Mouse (Mus musculus): ENCODE measurements around the gene Eif5. TPM values are rescaled to one million over a fixed set of nuclear protein-coding genes. Genes with fewer than 3 reads are reported as not detected.
"Not testable (repeated sequence)": the region's sequence is repeated elsewhere in the genome, so short reads cannot be mapped to it uniquely, and the experiment has no call there.

Gene Eif5
- total RNA-seq, 2 experiments from 2014 or later = 265 to 276 TPM

- DNase-seq (ENCODE audit: extremely low spot score in 1 of 2, low spot score in 2 of 2) = no peak
- intact Hi-C loops (cut with DNase I) = no loop called here
Observed at GRCm38 (mm10) chr12:111519821-111520220, 18.0 kb upstream of the Eif5 start.

- intact Hi-C loops (cut with DNase I) = no loop called here
- DNase-seq (ENCODE audit: extremely low spot score in 1 of 2, low spot score in 2 of 2) = no peak
Observed at GRCm38 (mm10) chr12:111520994-111521393, 16.8 kb upstream of the Eif5 start.

- intact Hi-C loops (cut with DNase I) = no loop called here
- no peak for DNase-seq (ENCODE audit: extremely low spot score in 1 of 2, low spot score in 2 of 2)
Observed at GRCm38 (mm10) chr12:111524469-111524868, 13.3 kb upstream of the Eif5 start.

GRCm38 (mm10) chr12:111524883-111525282 is 12.9 kb upstream of the Eif5 start:
- intact Hi-C loops (cut with DNase I) = no loop called here

GRCm38 (mm10) chr12:111527643-111528281 is 10.1 kb upstream of the Eif5 start:
- peak in 1 of 2 experiments; percentile 47 for DNase-seq (ENCODE audit: extremely low spot score in 1 of 2, low spot score in 2 of 2)
- intact Hi-C loops (cut with DNase I) = no loop called here

More at GRCm38 (mm10) chr12:111524883-111525282, 12.9 kb upstream of the Eif5 start:
- no peak for DNase-seq (ENCODE audit: extremely low spot score in 1 of 2, low spot score in 2 of 2)

- DNase-seq (ENCODE audit: extremely low spot score in 1 of 2, low spot score in 2 of 2) = no peak
- intact Hi-C loops (cut with DNase I) = no loop called here
Observed at GRCm38 (mm10) chr12:111529192-111529591, 8.6 kb upstream of the Eif5 start.

- DNase-seq (ENCODE audit: extremely low spot score in 1 of 2, low spot score in 2 of 2) = no peak
- intact Hi-C loops (cut with DNase I) = no loop called here
Observed at GRCm38 (mm10) chr12:111533096-111533794, 4.6 kb upstream of the Eif5 start.

- intact Hi-C loops (cut with DNase I) = loop anchor here (5.0 kb wide), 1 partner anchor 37 kb away; the partner anchor contains the start of gene Mark3
Observed at GRCm38 (mm10) chr12:111535281-111535680, 2.5 kb upstream of the Eif5 start.

GRCm38 (mm10) chr12:111535762-111536161 is 2.1 kb upstream of the Eif5 start:
- intact Hi-C loops (cut with DNase I) = loop anchor here (5.0 kb wide), 1 partner anchor 37 kb away; the partner anchor contains the start of gene Mark3
- DNase-seq (ENCODE audit: extremely low spot score in 1 of 2, low spot score in 2 of 2) = no peak

More at GRCm38 (mm10) chr12:111535281-111535680, 2.5 kb upstream of the Eif5 start:
- no peak for DNase-seq (ENCODE audit: extremely low spot score in 1 of 2, low spot score in 2 of 2)

GRCm38 (mm10) chr12:111536746-111537145 is 1.1 kb upstream of the Eif5 start:
- no peak for DNase-seq (ENCODE audit: extremely low spot score in 1 of 2, low spot score in 2 of 2)
- intact Hi-C loops (cut with DNase I) = loop anchor here (5.0 kb wide), 1 partner anchor 36 kb away; the partner anchor contains the start of gene Mark3

GRCm38 (mm10) chr12:111537341-111537740 is 475 bp upstream of the Eif5 start:
- intact Hi-C loops (cut with DNase I) = loop anchor here (5.0 kb wide), 1 partner anchor 35 kb away; the partner anchor contains the start of gene Mark3
- peak in 1 of 2 experiments; percentile 69 for DNase-seq (ENCODE audit: extremely low spot score in 1 of 2, low spot score in 2 of 2)

- intact Hi-C loops (cut with DNase I) = loop anchor here (5.0 kb wide), 1 partner anchor 34 kb away; the partner anchor contains the start of gene Mark3
- DNase-seq (ENCODE audit: extremely low spot score in 1 of 2, low spot score in 2 of 2) = peak; percentile 55 to 92
Observed at GRCm38 (mm10) chr12:111538292-111539040, 650 bp downstream of the Eif5 start.

- intact Hi-C loops (cut with DNase I) = loop anchor here (5.0 kb wide), 1 partner anchor 33 kb away; the partner anchor contains the start of gene Mark3
Observed at GRCm38 (mm10) chr12:111539041-111539345, 1.2 kb downstream of the Eif5 start.

GRCm38 (mm10) chr12:111547070-111547469 is 9.3 kb downstream of the Eif5 start:
- no peak for DNase-seq (ENCODE audit: extremely low spot score in 1 of 2, low spot score in 2 of 2)
- intact Hi-C loops (cut with DNase I) = no loop called here

More at GRCm38 (mm10) chr12:111539041-111539345, 1.2 kb downstream of the Eif5 start:
- no peak for DNase-seq (ENCODE audit: extremely low spot score in 1 of 2, low spot score in 2 of 2)

GRCm38 (mm10) chr12:111548555-111549289 is 10.9 kb downstream of the Eif5 start:
- intact Hi-C loops (cut with DNase I) = no loop called here
- no peak for DNase-seq (ENCODE audit: extremely low spot score in 1 of 2, low spot score in 2 of 2)

GRCm38 (mm10) chr12:111550679-111551078 is 12.9 kb downstream of the Eif5 start:
- intact Hi-C loops (cut with DNase I) = no loop called here
- DNase-seq (ENCODE audit: extremely low spot score in 1 of 2, low spot score in 2 of 2) = no peak

GRCm38 (mm10) chr12:111552342-111552741 is 14.5 kb downstream of the Eif5 start:
- no peak for DNase-seq (ENCODE audit: extremely low spot score in 1 of 2, low spot score in 2 of 2)
- intact Hi-C loops (cut with DNase I) = no loop called here

GRCm38 (mm10) chr12:111555357-111555756 is 17.5 kb downstream of the Eif5 start:
- intact Hi-C loops (cut with DNase I) = no loop called here

GRCm38 (mm10) chr12:111555893-111556292 is 18.1 kb downstream of the Eif5 start:
- intact Hi-C loops (cut with DNase I); DNase-seq (ENCODE audit: extremely low spot score in 1 of 2, low spot score in 2 of 2): not testable (repeated sequence)

More at GRCm38 (mm10) chr12:111555357-111555756, 17.5 kb downstream of the Eif5 start:
- DNase-seq (ENCODE audit: extremely low spot score in 1 of 2, low spot score in 2 of 2) = no peak
